Mouse (Mus musculus) kidney, postnatal 10 days (tissue): ENCODE data around the gene Galnt14.

Source experiments
- DNase-seq: peaks from one replicate; pipeline ENCODE4 v3.0.0; 2021; ENCODE audit warnings: mixed read lengths

Galnt14 gene

GRCm38 (mm10) chr17:73502613-73503012 lies 207.6 kb downstream of the Galnt14 start:
- DNase-seq = no peak

- no peak for DNase-seq
These were observed 220.7 kb downstream of the Galnt14 start for GRCm38 (mm10) chr17:73489519-73489918.

- peak; percentile 81 for DNase-seq
These were observed 222.5 kb downstream of the Galnt14 start for GRCm38 (mm10) chr17:73487792-73488191.

- no peak for DNase-seq
These were observed 222.9 kb downstream of the Galnt14 start for GRCm38 (mm10) chr17:73487380-73487779.

GRCm38 (mm10) chr17:73477096-73478076 lies 232.9 kb downstream of the Galnt14 start:
- DNase-seq = no peak

- DNase-seq = no peak
These were observed 235.9 kb downstream of the Galnt14 start for GRCm38 (mm10) chr17:73474371-73474770.

GRCm38 (mm10) chr17:73473012-73473411 lies 237.2 kb downstream of the Galnt14 start:
- DNase-seq = no peak

- DNase-seq = no peak
These were observed 249.4 kb downstream of the Galnt14 start for GRCm38 (mm10) chr17:73460874-73461273.

GRCm38 (mm10) chr17:73458741-73459140 lies 251.5 kb downstream of the Galnt14 start:
- no peak for DNase-seq

- DNase-seq = no peak
These were observed 253.7 kb downstream of the Galnt14 start for GRCm38 (mm10) chr17:73456551-73456950.

GRCm38 (mm10) chr17:73453646-73454045 lies 256.6 kb downstream of the Galnt14 start:
- no peak for DNase-seq

GRCm38 (mm10) chr17:73452151-73452760 lies 258.0 kb downstream of the Galnt14 start:
- DNase-seq = no peak

- no peak for DNase-seq
These were observed 261.1 kb downstream of the Galnt14 start for GRCm38 (mm10) chr17:73449104-73449503.
